Mouse (Mus musculus) neural tube, embryonic 12.5 days (tissue): ENCODE results near the gene Olfr222. TPM values are rescaled to one million over a fixed set of nuclear protein-coding genes. Genes with fewer than 3 reads are reported as not detected.

Source experiments
- ATAC-seq: fragments of 200-750 bp; cut with Nextera tagmentation; 2 replicates; pipeline ENCODE4 v1.8.0; 2017; ENCODE audit warnings: low read depth, mild to moderate bottlenecking, moderate TSS enrichment, moderate library complexity; ENCODE audit not compliant: low FRiP score
- H3K27ac ChIP-seq: fragments of 300-500 bp; sonication (generic); 2 replicates; pipeline ENCODE4 v1.5.1; 2016
- H3K27me3 ChIP-seq: fragments of 300-500 bp; sonication (generic); replicated peaks from 2 replicates; pipeline ENCODE4 v1.6.1; 2016; ENCODE audit warnings: mild to moderate bottlenecking
- H3K36me3 ChIP-seq: fragments of 300-500 bp; sonication (generic); 2 replicates; pipeline ENCODE4 v1.6.1; 2016; ENCODE audit warnings: mild to moderate bottlenecking
- H3K4me1 ChIP-seq: fragments of 300-500 bp; sonication (generic); 2 replicates; pipeline ENCODE4 v1.6.1; 2016
- H3K4me2 ChIP-seq: fragments of 300-500 bp; sonication (generic); replicated peaks from 2 replicates; pipeline ENCODE4 v1.6.1; 2016; ENCODE audit warnings: mild to moderate bottlenecking
- H3K4me3 ChIP-seq: fragments of 300-500 bp; sonication (generic); 2 replicates; pipeline ENCODE4 v1.5.1; 2016
- H3K9ac ChIP-seq: fragments of 300-500 bp; sonication (generic); 2 replicates; pipeline ENCODE4 v1.6.1; 2016; ENCODE audit warnings: mild to moderate bottlenecking
- H3K9me3 ChIP-seq: fragments of 300-500 bp; sonication (generic); 2 replicates; pipeline ENCODE4 v1.6.1; 2016; ENCODE audit warnings: mild to moderate bottlenecking
- WGBS: fragments of 180-500 bp; shearing (Covaris S2); methylation state at CpG from one replicate; pipeline ENCODE4 v1.1.7; 2016; 5-methylcytosine and 5-hydroxymethylcytosine counted together
- polyA plus RNA-seq: library from polyadenylated mRNA; unstranded; fragments of >200 nt; fragmentation: Nextera tagmentation; extraction: Ambion mirVana; gene quantifications from 2 replicates; pipeline ENCODE4 v1.2.1, GENCODE M21; 2016

Gene Olfr222
- polyA plus RNA-seq, 1 experiment from 2014 or later = not detected

DNA sequence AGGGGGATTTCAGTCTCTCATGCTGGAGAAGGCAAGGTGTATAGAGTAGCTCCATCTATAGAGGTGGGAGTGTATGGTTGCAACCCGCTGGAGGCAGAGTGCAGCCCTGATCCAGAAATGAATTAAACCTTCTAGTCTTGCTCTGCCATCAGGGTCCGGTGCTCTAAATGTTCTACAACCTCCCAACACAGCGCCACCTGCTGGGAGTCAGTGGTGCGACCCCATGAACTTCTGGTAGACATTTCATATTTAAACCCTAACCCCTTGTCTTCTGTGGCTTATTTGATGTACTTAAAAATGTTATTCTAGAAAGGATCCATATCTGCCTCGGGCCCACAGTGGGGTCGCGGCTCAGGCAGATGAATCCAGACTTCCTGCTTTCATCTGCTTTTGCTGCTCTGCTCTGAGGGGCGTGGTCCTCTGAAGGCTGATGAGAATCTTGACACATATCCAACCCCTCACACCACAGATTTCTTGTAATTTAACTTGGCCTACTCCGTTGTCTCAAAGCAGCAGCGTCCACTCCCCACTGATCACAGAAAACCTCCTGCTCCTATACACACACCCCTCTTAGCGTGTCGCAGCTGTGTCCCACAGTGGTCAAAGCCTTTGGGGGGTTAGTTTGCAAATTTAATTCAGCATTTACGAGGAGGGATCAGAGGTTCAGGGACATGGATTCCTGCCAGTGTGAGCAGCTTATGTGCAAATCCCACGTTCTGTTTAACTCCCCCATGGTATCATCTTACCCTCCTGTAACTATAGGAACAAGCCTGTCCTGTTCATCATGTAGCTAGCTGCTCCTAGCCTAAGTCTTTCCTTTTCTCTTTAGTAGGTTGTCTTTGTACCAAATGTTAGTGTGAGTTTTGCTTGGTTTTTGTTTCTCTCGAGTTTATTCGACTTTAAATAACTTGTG, 38.6 kb downstream of the Olfr222 start:
- Histone ChIP-seq H3K9ac (no peak overlapping the region), H3K9me3 (no peaks in the 10 kb centered on the region), H3K36me3 (no peaks in the 10 kb centered on the region), H3K4me1 (no peaks in the 10 kb centered on the region), H3K27me3 (no peaks in the 10 kb centered on the region), H3K4me3 (no peak overlapping the region), H3K27ac (no peak overlapping the region), H3K4me2 (no peak overlapping the region)
- ATAC-seq = no peak
- WGBS = 76% methylated on average over 16 of the region's 16 CpGs

DNA sequence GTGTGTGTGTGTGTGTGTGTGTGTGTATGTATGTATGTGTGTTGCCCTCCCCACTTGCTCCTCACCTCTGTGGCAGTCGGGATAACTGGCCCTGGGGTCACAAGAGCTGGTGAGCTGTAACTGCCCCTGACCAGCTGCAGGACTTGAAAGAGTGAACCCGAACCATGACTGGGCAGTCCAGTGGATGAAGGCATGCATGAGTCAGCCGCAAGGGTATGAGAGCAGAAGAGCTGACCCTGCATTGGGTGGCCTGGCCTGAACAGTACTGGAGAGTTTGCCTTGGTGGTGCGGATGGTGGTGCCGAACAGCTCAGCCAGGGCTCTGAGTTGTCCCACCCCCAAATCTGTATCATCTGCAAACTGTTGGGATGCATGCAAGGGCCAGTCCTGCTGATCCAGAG, 44.5 kb downstream of the Olfr222 start:
- H3K36me3 ChIP-seq = no peaks in the 10 kb centered on the region
- 81% methylated on average over 5 of the region's 5 CpGs for WGBS
- H3K4me2 ChIP-seq = no peak overlapping the region
- no peak overlapping the region for H3K27ac ChIP-seq
- H3K9me3 ChIP-seq = no peaks in the 10 kb centered on the region
- H3K4me3 ChIP-seq = no peak overlapping the region
- H3K27me3 ChIP-seq = no peaks in the 10 kb centered on the region
- no peak for ATAC-seq
- H3K4me1 ChIP-seq = peaks cover 11% of the 10 kb centered on the region
- no peak overlapping the region for H3K9ac ChIP-seq

DNA sequence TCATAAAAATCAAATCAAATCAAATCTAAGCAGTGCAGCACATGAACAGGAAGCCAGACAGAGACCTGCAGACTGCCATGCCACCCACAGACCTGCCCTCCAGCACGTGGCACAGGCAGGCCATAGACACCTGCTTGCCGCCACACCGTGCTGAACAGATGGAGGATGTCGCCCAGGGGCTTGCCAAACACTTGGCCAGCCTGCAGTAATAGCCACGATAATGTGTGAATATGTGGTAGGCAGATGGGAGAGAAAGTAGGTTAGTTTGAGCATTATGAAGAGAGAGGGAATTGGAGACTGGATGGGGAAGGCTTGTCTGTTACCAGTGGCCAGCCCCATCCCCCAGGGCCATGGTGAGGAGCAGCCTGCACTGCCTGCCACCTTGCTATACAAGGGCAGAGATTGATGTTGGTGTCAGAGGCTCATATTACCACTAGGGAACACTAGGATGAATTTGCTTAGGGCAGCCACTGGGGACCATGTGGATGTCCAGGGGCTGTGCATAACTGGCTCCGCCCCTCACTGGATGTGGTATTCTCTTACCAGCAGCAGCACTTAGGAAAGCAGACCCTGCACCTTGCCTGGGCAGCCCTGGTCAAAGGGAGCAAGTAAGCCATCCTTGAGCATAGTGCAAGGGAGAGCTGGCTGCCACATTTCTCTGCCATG, 45.0 kb downstream of the Olfr222 start:
- WGBS = 73% methylated on average over 6 of the region's 6 CpGs
- Histone ChIP-seq H3K9ac (no peak overlapping the region), H3K4me3 (no peak overlapping the region), H3K9me3 (no peaks in the 10 kb centered on the region), H3K4me2 (no peak overlapping the region), H3K36me3 (no peaks in the 10 kb centered on the region), H3K27ac (no peak overlapping the region), H3K27me3 (no peaks in the 10 kb centered on the region), H3K4me1 (peaks cover 11% of the 10 kb centered on the region)
- peak; percentile 41; the same call in 1 of the 2 replicates for ATAC-seq

DNA sequence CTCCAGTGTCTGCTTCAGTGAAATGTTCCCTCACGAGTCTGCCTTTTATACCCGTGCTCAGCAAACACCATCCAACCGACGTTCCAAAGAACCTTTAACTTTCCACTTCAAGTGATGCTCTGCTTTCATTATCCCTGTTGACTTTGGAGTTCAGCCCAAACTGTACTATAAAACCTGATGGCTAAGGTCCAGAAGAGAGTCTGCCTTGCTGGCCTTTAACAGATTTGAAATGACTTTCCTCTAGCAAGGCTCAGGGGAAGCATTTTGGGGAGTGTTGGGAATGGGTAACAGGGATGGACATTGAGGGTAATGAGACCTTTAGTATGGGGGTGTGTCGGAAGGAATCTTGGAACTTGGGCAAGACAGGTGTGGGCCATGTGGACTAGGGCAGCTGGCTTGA, 45.8 kb downstream of the Olfr222 start:
- no peak overlapping the region for H3K27ac ChIP-seq
- no peak for ATAC-seq
- WGBS = 88% methylated on average over 5 of the region's 5 CpGs
- H3K9me3 ChIP-seq = no peaks in the 10 kb centered on the region
- no peak overlapping the region for H3K4me3 ChIP-seq
- no peaks in the 10 kb centered on the region for H3K36me3 ChIP-seq
- H3K9ac ChIP-seq = no peak overlapping the region
- no peaks in the 10 kb centered on the region for H3K27me3 ChIP-seq
- H3K4me1 ChIP-seq = peaks cover 11% of the 10 kb centered on the region
- H3K4me2 ChIP-seq = no peak overlapping the region

DNA sequence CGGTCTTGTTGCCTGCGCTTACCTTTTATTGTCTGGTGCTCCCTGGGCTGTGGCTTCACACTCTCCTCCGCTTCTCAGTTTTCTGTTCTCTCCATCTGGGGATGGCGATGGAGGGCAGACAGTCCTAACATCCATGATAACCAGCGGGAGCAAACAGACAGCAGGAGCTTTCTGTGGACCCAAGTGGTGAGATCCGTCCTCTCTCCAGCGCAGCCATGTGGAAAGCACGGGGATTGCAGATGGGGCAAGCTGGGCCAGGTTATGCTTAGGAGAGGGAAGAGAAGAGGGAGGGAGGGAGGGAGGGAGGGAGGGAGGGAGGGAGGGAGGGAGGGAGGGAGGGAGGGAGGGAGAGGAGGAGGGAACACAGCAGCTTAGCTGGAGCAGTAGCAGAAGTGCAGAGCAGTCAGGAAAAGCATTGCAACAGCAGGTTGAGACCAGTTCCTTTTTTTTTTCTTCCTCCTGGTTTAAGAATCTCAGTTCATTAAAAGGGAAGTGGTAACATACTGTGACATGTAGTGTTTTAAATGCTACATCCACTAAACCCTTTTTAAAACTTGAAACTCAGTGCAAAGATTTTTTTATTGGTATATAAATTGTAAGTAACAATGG, 49.5 kb downstream of the Olfr222 start, which contains the start of gene Zkscan17:
Gene Zkscan17 (minus strand): TSS at position 280 of the 609 bp plus-strand sequence.
- peaks cover 10% of the 10 kb centered on the region for H3K4me1 ChIP-seq
- no peaks in the 10 kb centered on the region for H3K9me3 ChIP-seq
- no peaks in the 10 kb centered on the region for H3K36me3 ChIP-seq
- no peak within 1 kb of the TSS for H3K9ac ChIP-seq
- H3K4me2 ChIP-seq = no peak within 1 kb of the TSS
- WGBS = 57% methylated on average over 8 of the region's 8 CpGs
- no peak for ATAC-seq
- no peak within 1 kb of the TSS for H3K4me3 ChIP-seq
- H3K27me3 ChIP-seq = no peaks in the 10 kb centered on the region
- H3K27ac ChIP-seq = no peak within 1 kb of the TSS

DNA sequence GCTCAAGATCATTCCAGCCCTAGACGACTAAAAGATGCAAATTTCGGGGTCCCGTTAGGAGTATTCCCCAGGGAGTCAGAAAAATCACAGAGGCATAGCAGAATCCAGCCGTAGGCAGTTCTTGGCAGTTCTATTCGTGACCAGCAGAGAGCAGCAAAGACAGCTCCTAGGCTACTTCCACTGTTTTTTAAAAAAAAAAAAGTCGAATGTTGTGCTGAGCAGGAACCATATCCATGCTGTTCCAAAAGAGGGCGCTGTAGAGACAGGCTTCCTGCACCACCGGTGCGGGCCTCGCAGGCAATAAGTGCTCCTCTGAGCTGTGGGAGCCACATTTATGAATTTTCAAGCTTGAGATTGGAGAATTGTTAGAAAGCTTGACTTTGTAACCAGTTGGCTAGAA, 50.8 kb downstream of the Olfr222 start:
- WGBS = 10% methylated on average over 10 of the region's 10 CpGs

DNA sequence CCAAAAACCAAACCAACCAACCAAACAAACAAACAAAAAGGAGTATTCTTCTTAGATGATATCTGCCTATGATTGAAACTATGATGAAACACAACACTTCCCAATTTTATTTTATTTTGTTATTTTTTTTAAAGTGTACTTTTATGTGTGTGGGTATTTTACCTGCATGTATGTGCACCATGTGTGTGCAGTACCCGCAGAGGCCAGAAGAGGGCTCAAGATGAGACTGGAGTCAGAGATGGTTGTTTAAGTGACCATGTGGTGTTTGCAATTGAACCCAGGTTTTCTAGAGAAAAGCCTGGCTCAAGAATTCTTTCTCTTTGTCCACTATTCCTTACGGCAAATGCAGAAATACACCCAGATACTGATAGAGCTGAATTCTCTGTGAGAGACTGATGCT, 51.9 kb downstream of the Olfr222 start:
- ATAC-seq = no peak
- Histone ChIP-seq H3K27me3 (no peaks in the 10 kb centered on the region), H3K27ac (no peak overlapping the region), H3K4me2 (no peak overlapping the region), H3K9ac (no peak overlapping the region), H3K4me3 (no peak overlapping the region), H3K36me3 (no peaks in the 10 kb centered on the region), H3K9me3 (no peaks in the 10 kb centered on the region), H3K4me1 (no peaks in the 10 kb centered on the region)
- 97% methylated on average over 2 of the region's 2 CpGs for WGBS

More for the DNA sequence above, 50.8 kb downstream of the Olfr222 start:
- Histone ChIP-seq H3K9me3 (no peaks in the 10 kb centered on the region), H3K4me3 (no peak overlapping the region), H3K4me1 (no peaks in the 10 kb centered on the region), H3K27me3 (no peaks in the 10 kb centered on the region), H3K27ac (no peak overlapping the region), H3K9ac (no peak overlapping the region), H3K36me3 (no peaks in the 10 kb centered on the region), H3K4me2 (no peak overlapping the region)
- no peak for ATAC-seq

Other genes starting within 250 kb of the Olfr222 start
- not detected in 2 replicates for gene Prss38, start 200.6 kb downstream of the Olfr222 start, polyA plus RNA-seq
- gene Jmjd4, start 126.2 kb downstream of the Olfr222 start, polyA plus RNA-seq = 13.6 and 14.5 TPM in 2 replicates
- gene Snap47, start 125.0 kb downstream of the Olfr222 start, polyA plus RNA-seq = 278 and 282 TPM in 2 replicates
- 10.1 and 10.5 TPM in 2 replicates for gene Zfp867, start 103.8 kb downstream of the Olfr222 start, polyA plus RNA-seq
- gene Zkscan17, start 49.5 kb downstream of the Olfr222 start, polyA plus RNA-seq = 23.4 and 23.8 TPM in 2 replicates
- 0.13 and 0.22 TPM in 2 replicates for gene Nlrp3, start 34.7 kb downstream of the Olfr222 start, polyA plus RNA-seq
- not detected in 2 replicates for gene Olfr223, start 17.1 kb upstream of the Olfr222 start, polyA plus RNA-seq
- gene Mprip, start 85.1 kb upstream of the Olfr222 start, polyA plus RNA-seq = 105 and 123 TPM in 2 replicates
- 1.0 and 1.7 TPM in 2 replicates for gene Pld6, start 211.4 kb upstream of the Olfr222 start, polyA plus RNA-seq
- gene Flcn, start 233.8 kb upstream of the Olfr222 start, polyA plus RNA-seq = 33.3 and 34.4 TPM in 2 replicates